Mouse (Mus musculus) CH12.LX (cell line): ENCODE data around the gene Mtf2.

Experiments
- CHD2 ChIP-seq: IDR thresholded peaks from 2 replicates; pipeline ENCODE4 v1.6.1; 2011; ENCODE audit warnings: low read length, improper control_type of control experiment
- CTCF ChIP-seq, 2 experiments: IDR thresholded peaks in 1 of 2; conservative IDR thresholded peaks in 1 of 2; 2 replicates each; pipeline ENCODE4 v1.5.1; 2011 to 2012; ENCODE audit warnings: low read depth in 2 of 2, low read length in 2 of 2, improper control_type of control experiment in 1 of 2, inconsistent platforms in 1 of 2, mild to moderate bottlenecking in 1 of 2, moderate library complexity in 1 of 2
- EP300 ChIP-seq: IDR thresholded peaks from 2 replicates; pipeline ENCODE4 v1.6.1; 2011; ENCODE audit warnings: low read length, improper control_type of control experiment
- ETS1 ChIP-seq: conservative IDR thresholded peaks from 2 replicates; pipeline ENCODE4 v1.6.1; 2012; ENCODE audit warnings: low read depth, mild to moderate bottlenecking, inconsistent platforms, low read length, improper control_type of control experiment, moderate library complexity
- GABPA ChIP-seq: IDR thresholded peaks from 2 replicates; pipeline ENCODE4 v1.6.1; 2012; ENCODE audit warnings: low read depth, low read length, improper control_type of control experiment, inconsistent platforms; ENCODE audit not compliant: insufficient replicate concordance
- HCFC1 ChIP-seq: IDR thresholded peaks from 2 replicates; pipeline ENCODE4 v1.6.1; 2012; ENCODE audit warnings: low read depth, mild to moderate bottlenecking, inconsistent platforms, low read length, improper control_type of control experiment
- JUND ChIP-seq: conservative IDR thresholded peaks from 2 replicates; pipeline ENCODE4 v1.6.1; 2011; ENCODE audit warnings: low read depth, low read length, improper control_type of control experiment
- MAFK ChIP-seq: IDR thresholded peaks from 2 replicates; pipeline ENCODE4 v1.6.1; 2011; ENCODE audit warnings: low read length, improper control_type of control experiment; ENCODE audit not compliant: insufficient replicate concordance
- MEF2A ChIP-seq: IDR thresholded peaks from 2 replicates; pipeline ENCODE4 v1.6.1; 2014; ENCODE audit warnings: low read depth, mild to moderate bottlenecking, inconsistent platforms, low read length, improper control_type of control experiment, borderline replicate concordance
- POLR2A ChIP-seq: IDR thresholded peaks from 2 replicates; pipeline ENCODE4 v1.6.1; 2011; ENCODE audit warnings: low read depth, mild to moderate bottlenecking, improper control_type of control experiment, low read length
- SMC3 ChIP-seq: IDR thresholded peaks from 2 replicates; pipeline ENCODE4 v1.6.1; 2011; ENCODE audit warnings: low read depth, low read length, improper control_type of control experiment
- USF1 ChIP-seq: IDR thresholded peaks from 2 replicates; pipeline ENCODE4 v1.6.1; 2014; ENCODE audit warnings: low read depth, mild to moderate bottlenecking, inconsistent platforms, low read length, improper control_type of control experiment
- ZKSCAN1 ChIP-seq: IDR thresholded peaks from 2 replicates; pipeline ENCODE4 v1.6.1; 2012; ENCODE audit warnings: low read depth, inconsistent platforms, low read length, improper control_type of control experiment, borderline replicate concordance
- ZNF384 ChIP-seq: IDR thresholded peaks from 2 replicates; pipeline ENCODE4 v1.6.1; 2012; ENCODE audit warnings: low read depth, low read length, improper control_type of control experiment, inconsistent platforms

- TF ChIP-seq POLR2A (no peak), SMC3 (no peak), CTCF (conservative IDR thresholded peaks at IDR 0.05 in 1 of 2, IDR thresholded peaks at IDR 0.05 in 1 of 2; ENCODE audit: low read depth in 2 of 2, low read length in 2 of 2) (no peak), JUND (no peak), CHD2 (no peak), ETS1 (no peak), USF1 (no peak), ZKSCAN1 (no peak), GABPA (no peak), MAFK (no peak), ZNF384 (no peak), HCFC1 (no peak), MEF2A (no peak), EP300 (no peak)
Measured at GRCm38 (mm10) chr5:108017232-108017631, 48.2 kb upstream of the Mtf2 start.
